ENCODE assay signal across 10 mouse cellular contexts in the genomic region with DNA sequence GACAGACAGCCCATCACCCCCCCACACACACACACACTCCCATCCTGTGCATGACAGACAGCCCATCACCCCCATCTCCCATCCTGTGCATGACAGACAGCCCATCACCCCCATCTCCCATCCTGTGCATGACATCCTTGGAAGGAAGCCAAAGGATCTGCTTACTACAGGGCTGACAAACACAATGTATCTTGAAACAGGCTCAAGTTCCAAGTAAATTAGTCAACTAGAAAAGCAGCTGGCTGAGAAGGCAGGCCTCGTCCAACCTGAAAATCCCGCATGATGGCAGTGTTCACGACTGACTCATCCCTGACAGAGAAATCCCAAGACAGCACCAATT. TPM values are rescaled to one million over a fixed set of nuclear protein-coding genes. Genes with fewer than 3 reads are reported as not detected.
DNase-seq lines count a peak whose midpoint lies in the region; ATAC-seq lines count a peak whose summit lies in the region.
"Had no signal": no experiment of that assay in that cellular context is flagged by ENCODE, and none has a peak within 500 bp of the region (broad histone marks: within the 10 kb centered on the region; RNA-seq: fewer than 3 reads in every experiment).

No protein-coding gene starts in this region.

- no peaks in the 10 kb centered on the region for H3K9me3 ChIP-seq in heart, embryonic 11.5 days (replicated peaks; ENCODE audit: control insufficient read depth, low read length)

- peak; percentile 43; the same call in 1 of the 2 replicates for ATAC-seq in heart, embryonic 11.5 days (replicated peaks; ENCODE audit: insufficient number of reproducible peaks, low FRiP score, low TSS enrichment)
- no peak; the same call in 1 of the 2 replicates for ATAC-seq in frontal cortex, adult (ENCODE audit: low TSS enrichment)

- intact Hi-C loops in heart, postnatal 14 days (cut with DNase I) = loop anchor here (10.0 kb wide), 1 partner anchor 286 kb away; the partner anchor contains the start of genes Saa3 and Saal1

- H3K9ac ChIP-seq in heart, embryonic 11.5 days (ENCODE audit: low read depth, low read length) = no peak overlapping the region

- no peak overlapping the region for H3K4me3 ChIP-seq in heart, embryonic 11.5 days (ENCODE audit: low read depth, low read length)

- 64% methylated on average over 3 of the region's 3 CpGs for WGBS in heart, embryonic 11.5 days (ENCODE audit: insufficient replicate concordance)

- peaks cover 33% of the 10 kb centered on the region for H3K4me1 ChIP-seq in heart, embryonic 11.5 days (ENCODE audit: control insufficient read depth, insufficient read depth, low read length)

- no peak for DNase-seq in heart, postnatal 14 days
- peak; percentile 83 for DNase-seq in Muller cell, postnatal 12 days (ENCODE audit: inconsistent ontology term)
- peak; percentile 19 for DNase-seq in heart, postnatal 4 days
- DNase-seq in lung, postnatal 14 days = peak; percentile 36
- no peak for DNase-seq in right cerebral cortex, adult 18-20 months
- DNase-seq in c-Kit-positive CD71-positive TER-119-positive erythroid progenitor cells, embryonic 14.5 days (ENCODE audit: low spot score) = no peak
- DNase-seq: cerebellum, postnatal 14 days had no signal

- H3K4me2 ChIP-seq in heart, embryonic 11.5 days = no peak overlapping the region

- no peaks in the 10 kb centered on the region for H3K27me3 ChIP-seq in heart, embryonic 11.5 days (ENCODE audit: control insufficient read depth, insufficient read depth, low read length)

- no peak overlapping the region for H3K27ac ChIP-seq in heart, embryonic 11.5 days (ENCODE audit: low read depth, low read length)

- H3K36me3 ChIP-seq in heart, embryonic 11.5 days (ENCODE audit: control insufficient read depth, insufficient read depth, low read length) = peaks cover 15% of the 10 kb centered on the region

RNA-seq across cellular contexts. Expression of gene Spty2d1, which starts 7.6 kb away (rescaled TPM):
- 15.6 and 18.8 TPM in 2 replicates for polyA plus RNA-seq in heart, embryonic 11.5 days (2014; fragmentation: Nextera tagmentation; extraction: Ambion mirVana)
- 10 to 100 TPM; 10.2 to 11.1 TPM for total RNA-seq in heart, postnatal 14 days (2021)
- 10 to 100 TPM; 15.1 to 15.7 TPM for total RNA-seq in heart, postnatal 4 days (2021)

RNA-seq across cellular contexts. Expression of gene Gm9999, which starts 17.2 kb away (rescaled TPM):
- polyA plus RNA-seq in heart, embryonic 11.5 days (2014; fragmentation: Nextera tagmentation; extraction: Ambion mirVana) = not detected in 2 replicates
- total RNA-seq in heart, postnatal 14 days (2021) = not detected
- not detected for total RNA-seq in heart, postnatal 4 days (2021)
- polyA plus RNA-seq: neural tube, embryonic 11.5 days had no signal

RNA-seq across cellular contexts. Expression of gene Uevld, which starts 42.3 kb away (rescaled TPM):
- polyA plus RNA-seq in heart, embryonic 11.5 days (2014; fragmentation: Nextera tagmentation; extraction: Ambion mirVana) = 9.3 and 10.6 TPM in 2 replicates
- 1 to 10 TPM; 8.1 to 9.7 TPM for total RNA-seq in heart, postnatal 14 days (2021)
- total RNA-seq in heart, postnatal 4 days (2021) = 10 to 100 TPM; 14.9 to 16.8 TPM

RNA-seq across cellular contexts. Expression of gene Tmem86a, which starts 49.8 kb away (rescaled TPM):
- 13.7 and 15.5 TPM in 2 replicates for polyA plus RNA-seq in heart, embryonic 11.5 days (2014; fragmentation: Nextera tagmentation; extraction: Ambion mirVana)
- 10 to 100 TPM; 26.4 to 31.0 TPM for total RNA-seq in heart, postnatal 14 days (2021)
- 10 to 100 TPM; 16.9 to 23.8 TPM for total RNA-seq in heart, postnatal 4 days (2021)

Comparison
In these comparisons a context has a peak if more than half of its experiments do, and no peak if none do; other contexts are left out.
1. DNase-seq: peak in Muller cell, postnatal 12 days (single experiment), heart, postnatal 4 days (single experiment) and lung, postnatal 14 days (single experiment); none in heart, postnatal 14 days (0 of 2), right cerebral cortex, adult 18-20 months (single experiment) and c-Kit-positive CD71-positive TER-119-positive erythroid progenitor cells, embryonic 14.5 days (single experiment).